Mouse (Mus musculus) erythroblast, adult 5-6 weeks (primary cell): ENCODE data around the gene Hpcal1. TPM values are rescaled to one million over a fixed set of nuclear protein-coding genes. Genes with fewer than 3 reads are reported as not detected.

Source experiments
- ATAC-seq: replicated peaks from 2 replicates; pipeline ENCODE4 v1.8.0; 2016; ENCODE audit warnings: moderate number of reproducible peaks, mild to moderate bottlenecking, moderate TSS enrichment, inconsistent platforms; ENCODE audit not compliant: poor library complexity, low FRiP score, severe bottlenecking
- total RNA-seq, 2 experiments: library from RNA; stranded (forward) in 1 of 2; stranded (reverse) in 1 of 2; fragments of 150-400 nt in 1 of 2; fragments of 200-764, 138-1000 nt in 1 of 2; gene quantifications; 2 replicates each; pipeline versions ENCODE4 v1.2.3 to v1.2.4; 2015 to 2017; ENCODE audit warnings: low replicate concordance in 2 of 2

Gene Hpcal1
- total RNA-seq (2015; ENCODE audit: low replicate concordance) (23.8 and 30.3 TPM in 2 replicates), total RNA-seq (2017; ENCODE audit: low replicate concordance) (4.3 and 7.4 TPM in 2 replicates)

DNA sequence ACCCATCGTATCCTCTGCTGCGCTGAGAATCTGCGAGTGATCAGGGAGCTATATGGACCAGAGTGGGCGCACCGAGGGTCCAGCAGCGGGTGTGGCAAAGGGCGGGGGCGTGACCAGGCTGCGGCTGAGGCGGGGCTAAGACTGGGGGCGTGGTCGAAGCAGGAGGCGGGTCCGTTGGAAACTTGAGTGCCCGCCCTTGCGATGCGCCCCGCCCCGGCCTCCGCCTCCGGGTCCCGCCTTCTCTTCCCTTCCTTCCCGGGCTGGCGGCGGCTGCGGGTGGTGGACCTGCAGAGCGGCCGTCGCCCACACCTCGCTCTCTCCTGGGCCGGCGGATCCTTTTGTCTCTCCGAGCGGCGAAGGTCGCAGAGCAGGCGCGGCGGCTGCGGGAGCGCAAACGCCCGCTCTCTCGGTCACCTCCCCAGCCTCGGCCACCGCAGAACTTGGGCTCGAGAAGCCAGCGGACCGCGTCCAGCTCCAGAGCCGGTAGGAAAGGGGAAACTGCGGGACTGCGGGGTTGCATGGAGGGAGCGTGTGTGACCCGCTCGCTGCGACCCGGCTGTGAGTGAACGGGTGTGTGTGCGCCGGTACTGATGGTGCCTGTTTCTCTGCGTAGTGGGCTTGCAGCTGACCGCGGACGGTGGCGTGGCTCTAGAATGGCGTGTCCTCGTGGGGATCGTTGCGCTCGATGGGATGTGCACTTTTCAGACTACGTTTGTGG is at the start of gene Hpcal1:
TSS of gene Hpcal1 (plus strand) at position 293 of the 718 bp plus-strand sequence.
- ATAC-seq, result peak; percentile 86

DNA sequence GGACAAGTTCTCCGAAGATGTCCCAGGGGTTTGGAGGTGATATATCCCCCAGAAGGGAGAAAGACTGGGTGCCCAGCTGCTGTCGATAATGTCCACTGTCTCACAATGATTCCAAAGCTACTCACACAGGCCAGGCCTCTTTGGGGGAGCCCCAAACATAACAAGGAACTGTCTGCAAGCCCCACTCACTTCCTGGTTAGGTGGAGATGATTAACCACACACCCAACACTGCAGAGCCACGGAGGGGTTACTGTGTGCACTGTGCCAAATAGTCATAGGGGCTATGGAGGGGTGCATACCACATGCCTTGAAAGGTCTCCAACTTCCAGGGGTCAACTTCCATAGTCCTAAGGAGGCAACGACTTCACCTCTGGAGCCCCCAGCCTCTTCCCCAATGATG is 49.4 kb upstream of the Hpcal1 start:
- ATAC-seq, result no peak

DNA sequence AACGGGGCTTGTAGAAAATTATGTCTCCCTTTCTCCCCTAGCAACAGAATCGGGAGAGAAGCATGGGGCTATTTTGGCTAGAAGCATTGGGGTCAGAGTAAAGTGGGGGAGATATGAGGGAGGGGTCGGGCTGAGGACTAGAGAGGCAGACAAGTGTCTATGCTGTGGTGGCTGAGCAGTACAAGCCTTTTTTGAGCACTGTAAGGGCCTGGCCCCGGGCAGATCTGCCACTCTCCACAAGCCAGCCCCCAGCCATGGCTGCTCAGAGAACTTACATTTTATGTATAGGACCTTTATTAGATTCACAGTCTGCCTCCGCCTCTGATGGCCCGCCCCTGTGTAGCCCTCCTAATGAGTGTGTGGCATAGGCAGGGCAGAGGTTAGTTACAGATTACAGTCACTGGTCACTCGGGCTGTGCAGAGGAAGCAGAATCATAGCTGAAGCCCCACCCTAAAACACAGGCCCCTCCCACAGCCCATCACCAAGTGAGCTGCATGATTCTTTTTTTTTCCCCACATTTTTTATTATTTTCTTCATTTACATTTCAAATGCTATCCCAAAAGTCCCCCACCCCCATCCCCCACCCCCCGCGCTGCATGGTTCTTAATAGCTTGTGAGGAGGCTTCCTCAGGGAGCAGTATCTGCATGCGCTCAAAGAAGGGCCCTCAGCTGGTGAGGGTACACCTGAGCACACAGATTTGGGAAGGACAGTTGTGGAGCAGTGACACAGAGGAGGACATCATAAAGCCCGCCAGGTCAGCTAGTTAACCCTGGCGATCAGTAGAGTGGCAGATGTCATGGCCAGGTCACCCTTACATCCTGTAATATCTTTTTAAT is 46.1 kb upstream of the Hpcal1 start:
- ATAC-seq, result no peak; the same call in 1 of the 2 replicates

DNA sequence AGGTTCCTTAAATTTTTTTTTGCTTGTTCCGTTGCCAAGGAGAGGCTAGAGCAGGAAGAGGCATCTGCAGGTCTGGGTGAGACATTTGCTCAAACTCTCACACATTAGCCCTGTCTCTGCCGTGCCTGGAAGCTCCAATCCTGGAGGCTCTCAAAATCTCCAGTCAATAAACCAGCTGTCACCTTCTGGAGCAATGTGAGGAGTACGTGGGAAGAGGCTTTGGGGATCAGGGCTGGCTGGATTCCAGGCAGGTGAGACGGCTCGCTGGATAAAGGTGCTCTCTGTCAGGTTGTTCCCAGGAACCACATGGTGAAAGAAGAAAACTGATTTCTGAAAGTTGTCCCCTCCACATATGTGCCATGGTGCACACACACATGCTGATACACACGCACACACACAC is 44.2 kb upstream of the Hpcal1 start:
- no peak for ATAC-seq

DNA sequence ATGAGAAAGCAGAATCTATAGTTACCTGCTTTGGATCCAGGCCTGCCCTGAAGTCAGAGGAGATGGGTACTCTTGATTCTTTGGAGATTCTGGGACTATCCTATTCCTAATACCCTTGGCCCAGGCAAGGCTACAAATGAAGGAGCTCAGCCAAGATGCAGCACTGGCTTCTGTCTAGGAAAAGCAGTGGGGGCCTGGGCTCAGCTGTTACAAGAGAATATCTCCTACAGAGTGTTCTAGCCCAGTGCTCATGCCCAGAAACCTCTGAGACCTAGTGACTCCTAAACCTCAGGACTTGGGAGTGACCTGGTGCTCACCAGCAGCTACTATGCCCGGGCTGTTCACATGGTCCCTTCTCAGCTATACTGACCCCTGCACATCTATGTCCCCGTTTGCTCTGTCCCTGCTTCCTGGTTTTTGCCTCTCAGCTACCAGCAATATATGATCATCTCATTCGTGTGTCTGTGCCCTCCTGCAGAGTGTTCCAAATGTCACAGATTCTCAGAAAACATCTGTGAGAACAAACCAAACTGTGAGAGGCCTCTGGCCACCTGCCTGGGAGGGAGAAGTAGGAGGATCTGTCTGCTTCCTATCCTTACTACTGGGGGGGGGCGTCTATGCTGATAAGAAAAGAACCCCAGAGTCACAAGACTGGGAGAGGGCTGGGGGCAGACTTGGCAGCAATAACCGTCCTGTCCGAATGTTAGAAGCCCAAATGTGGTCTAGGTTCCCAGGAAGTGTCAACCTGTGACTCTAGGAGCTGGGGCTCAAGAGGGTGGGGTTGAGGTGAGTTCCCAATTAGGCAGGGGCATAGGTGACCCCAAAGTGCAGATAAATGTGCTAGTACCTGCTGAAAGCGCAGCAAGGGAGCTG is 39.2 kb upstream of the Hpcal1 start:
- ATAC-seq, result no peak

DNA sequence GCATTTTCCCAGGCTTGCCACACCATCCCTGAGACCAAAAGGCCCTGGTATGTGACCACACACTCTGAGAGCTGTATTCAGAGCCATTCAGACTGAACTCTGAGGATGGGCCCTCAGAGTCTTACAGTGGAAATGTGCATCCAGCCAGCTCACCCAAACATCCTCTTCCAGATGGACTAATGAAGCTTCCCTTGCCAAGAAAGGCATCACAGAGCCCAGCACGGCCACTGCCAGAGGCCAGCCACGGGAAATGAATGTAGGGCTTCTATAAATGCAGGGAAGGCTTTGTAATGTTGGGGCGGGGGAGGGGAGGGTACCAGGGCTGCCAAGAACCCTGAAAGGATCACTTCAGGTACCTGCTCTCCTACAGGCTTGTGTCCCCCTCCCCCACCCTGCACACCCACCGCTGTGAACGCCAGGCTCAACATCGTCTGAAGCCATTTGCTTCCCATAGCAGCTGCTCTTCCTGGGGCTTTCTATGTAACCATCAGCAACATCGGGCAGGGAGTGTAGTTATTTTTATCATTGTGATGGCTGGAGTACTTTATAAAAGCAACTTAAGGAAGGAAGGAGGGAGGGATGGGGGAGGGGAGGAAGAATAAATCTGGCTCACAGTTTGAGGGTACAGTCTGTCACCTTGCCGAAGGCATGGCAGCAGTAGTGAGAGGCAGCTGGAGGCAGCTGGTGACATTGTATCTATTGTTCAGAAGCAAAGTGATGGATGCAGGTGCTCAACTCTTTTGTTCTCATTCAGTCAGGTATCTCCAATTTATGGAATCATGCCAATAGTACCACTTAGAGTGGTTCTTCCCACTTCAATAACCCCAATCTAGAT is 38.2 kb upstream of the Hpcal1 start:
- no peak for ATAC-seq

DNA sequence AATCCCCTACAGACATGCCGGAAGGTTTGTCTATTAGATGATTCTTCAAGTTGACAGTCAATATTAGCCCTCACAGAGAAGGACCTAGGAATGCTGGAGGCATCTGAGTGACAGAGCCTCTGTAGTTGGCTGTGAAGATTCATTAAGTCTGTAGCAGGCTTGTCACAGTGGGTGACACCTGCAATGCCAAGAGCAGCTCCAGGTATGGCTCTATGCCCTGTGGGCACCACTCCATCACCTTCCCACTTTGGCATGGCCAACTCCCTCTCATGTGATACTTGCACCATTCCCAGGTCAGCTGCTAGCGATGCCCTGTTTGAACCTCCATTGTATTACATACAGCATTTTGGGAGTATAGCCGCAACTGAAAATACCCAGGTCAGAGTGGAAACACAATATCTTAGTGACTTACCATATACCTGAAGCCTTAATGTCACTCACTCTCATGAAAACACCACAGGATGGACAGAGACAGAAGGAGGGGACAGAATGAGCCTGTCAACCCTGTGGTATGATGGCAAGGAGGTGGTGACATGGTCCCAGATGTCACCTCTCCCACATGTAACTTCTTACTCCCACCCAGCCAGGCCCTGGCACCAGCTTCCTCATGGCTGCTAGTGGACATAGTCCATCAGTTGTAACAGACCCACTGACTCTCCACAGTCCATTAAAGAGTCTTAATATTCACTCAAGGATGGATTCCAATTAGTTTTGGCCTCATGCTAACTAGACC is 37.4 kb upstream of the Hpcal1 start:
- ATAC-seq, result no peak

DNA sequence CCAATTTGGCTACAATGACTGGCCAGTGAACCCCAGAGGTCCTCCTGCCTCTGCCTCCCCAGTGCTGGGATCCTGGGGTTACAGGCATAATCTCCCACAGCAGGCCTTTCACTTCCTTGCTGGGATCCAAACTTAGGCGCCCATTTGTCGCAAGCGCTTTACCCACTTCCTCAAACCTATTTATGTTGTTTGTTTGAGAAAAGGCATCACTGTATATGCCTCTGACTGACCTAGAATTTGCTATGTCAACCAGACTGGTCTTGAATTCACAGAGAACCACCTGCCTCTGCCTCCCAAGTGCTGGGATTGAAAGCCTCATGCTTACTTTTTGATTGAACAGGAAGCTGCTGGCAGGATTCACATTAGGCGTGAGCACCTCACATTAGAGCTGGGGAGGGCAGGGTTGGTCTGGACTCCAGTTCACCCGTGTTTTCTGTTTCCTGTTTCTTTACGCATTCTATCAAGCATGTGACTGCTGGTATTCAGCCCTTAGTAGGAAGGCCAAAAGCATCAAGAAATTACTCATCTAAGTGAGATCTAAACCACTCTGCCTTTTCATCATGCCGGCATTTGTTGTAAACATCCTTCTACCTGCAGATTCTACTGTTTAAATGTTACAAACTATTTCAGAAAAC is 33.0 kb upstream of the Hpcal1 start:
- ATAC-seq, result no peak

DNA sequence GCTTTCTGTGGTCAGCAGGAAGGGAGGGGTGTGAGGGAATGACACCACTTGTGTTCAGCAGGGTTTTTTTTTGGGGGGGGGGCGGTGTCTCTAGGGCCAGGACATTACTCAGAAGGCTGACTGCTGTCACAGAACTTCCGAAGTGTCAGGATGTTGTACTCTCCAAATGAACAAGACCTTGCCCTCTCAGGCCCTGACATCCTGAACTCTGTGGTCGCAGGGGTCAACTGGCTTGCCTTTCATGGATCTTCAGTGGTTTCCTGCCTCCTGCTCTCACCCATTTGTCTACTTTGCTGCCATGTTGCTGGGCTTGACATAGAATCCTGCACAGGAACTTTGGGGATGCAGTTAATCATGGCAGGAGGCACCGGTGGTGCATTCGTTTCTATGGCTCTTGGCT is 32.1 kb upstream of the Hpcal1 start:
- ATAC-seq, result no peak

DNA sequence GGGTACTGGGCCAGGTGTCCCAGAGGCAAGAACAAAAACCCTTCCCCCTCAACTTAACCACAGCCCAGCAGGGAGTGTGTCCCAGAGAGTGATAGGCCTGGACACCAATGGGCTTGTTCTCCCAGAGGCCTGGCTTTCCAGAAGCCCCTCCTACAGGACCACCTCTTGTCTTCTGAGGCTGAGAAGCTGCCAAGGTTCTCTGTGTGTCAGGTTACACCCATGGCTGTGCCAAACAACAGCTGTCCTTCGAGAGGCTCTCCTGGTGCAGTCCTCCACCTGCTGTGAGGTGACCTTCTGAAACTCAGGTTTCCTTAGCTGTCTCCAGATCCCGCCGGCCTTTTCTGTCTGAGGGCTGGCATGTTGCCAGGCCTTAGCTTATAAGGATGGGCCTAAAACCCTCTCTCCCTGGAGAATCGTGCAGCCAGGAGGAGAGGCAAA is 29.2 kb upstream of the Hpcal1 start:
- ATAC-seq, result no peak

DNA sequence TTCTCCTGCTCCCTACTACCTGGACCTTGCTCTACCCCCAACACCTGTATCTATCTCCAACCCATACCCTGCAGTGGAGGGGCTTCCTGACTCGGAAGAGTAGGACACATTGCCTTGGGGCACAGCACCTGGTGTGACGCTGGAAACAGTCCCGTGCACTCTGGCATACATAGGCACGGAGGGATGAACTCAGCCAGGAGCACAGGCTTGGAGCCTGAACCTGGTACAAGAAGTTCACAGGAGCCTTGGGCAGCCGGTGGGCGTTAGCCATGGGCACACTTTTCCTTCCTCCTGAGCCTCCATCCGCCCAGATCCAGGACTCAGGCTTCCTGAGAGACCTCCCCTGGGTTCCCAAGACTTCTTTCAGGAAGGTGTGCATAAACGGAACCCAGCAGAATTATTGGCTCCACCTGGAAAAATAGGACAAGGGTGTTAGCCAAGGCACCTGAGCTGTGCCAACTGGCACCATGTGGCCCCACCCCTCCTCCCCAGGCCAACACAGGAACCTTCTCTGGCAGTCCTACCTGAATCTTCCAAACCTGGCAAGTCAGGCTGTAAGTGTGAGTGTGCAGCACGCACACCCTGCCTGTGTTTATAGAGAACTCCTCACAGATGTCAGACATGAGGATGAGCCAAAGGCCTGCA is 26.5 kb upstream of the Hpcal1 start:
- ATAC-seq, result no peak

DNA sequence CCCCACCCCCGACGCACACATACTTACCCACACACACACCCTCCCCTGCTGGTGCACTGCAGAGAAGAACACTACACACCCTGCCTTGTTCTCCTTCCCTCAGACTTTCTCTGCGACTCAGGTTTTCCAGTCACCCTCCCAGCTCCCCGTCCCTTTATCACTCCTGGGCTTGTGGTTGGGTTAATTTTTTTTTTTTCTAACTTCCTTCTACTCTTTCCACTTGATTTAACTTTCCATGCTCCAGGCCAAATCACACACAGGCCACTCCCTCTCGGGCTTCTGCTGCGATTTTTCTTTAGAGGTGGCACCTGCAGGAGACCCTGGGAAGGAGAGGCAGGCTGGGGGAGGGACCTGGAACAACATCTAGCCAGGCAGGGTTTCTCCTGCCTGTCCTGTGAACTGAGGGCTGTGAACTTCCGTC is 24.7 kb upstream of the Hpcal1 start:
- no peak for ATAC-seq

DNA sequence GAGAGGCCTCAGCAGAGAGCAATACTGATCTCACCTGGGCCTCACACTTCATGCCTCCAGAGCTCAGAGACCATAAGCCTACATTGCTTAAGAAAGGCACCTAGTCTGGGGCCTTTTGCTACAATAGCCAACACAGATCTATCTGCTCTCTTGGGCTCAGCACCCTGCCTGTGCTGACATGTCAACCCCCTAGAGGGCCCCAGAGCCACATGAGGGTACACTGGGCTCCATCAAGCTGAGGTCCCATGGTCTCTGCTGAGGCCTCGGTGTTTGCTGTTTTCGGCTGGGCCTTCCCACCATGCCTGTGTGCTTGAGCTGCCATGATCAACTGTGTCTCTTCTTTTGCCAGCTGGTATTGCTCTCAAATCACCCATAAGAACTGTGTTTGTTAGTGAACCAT is 24.0 kb upstream of the Hpcal1 start:
- no peak for ATAC-seq

DNA sequence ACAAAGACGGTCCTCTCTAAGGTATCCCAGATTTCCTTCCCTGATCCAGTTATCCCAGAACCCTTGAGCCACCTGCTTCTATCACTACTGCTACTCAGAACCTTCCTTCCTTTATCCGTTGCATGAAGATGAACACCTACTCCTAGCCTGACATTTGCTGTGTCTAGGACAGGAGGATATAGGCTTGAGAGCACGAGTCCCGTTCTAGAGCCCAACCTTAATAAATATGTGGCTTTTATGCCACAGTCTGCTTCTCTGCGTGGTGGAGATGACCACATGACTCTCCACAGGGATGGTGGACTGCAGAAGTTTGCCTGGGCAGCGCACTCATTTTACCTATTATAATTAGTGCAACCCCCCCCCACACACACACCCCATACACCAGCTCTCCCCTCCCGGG is 16.9 kb upstream of the Hpcal1 start:
- ATAC-seq, result no peak

DNA sequence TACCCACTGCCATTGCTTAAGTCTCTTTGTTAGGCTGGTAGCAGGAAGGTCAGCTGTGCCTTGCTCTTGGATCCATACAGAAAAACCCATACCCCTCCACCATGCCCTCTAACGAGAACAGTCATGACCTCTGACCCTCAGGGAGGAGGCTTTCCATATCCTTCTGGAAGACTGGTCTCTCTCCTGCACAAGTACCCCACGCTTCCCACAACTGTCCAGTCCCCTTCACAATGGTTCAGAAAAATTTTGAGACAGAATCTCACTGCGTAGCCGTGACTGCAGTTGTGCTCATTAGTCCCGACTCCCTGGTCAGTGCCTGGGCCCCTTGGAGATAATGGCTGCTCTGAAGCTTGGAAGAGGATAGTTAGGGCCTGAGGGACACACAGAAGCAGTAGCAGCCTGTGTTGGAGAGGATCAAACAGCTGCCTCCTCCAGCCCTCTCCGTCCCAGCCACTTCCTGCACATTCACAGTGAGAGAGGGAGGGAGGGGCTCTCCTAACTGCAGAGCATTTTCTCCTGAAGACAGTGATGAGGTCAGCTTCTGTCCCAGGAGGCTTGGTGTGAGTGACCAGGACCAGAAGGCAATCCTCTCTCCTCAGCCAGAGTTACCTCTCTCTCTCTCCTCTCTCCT is 16.4 kb upstream of the Hpcal1 start:
- no peak for ATAC-seq

DNA sequence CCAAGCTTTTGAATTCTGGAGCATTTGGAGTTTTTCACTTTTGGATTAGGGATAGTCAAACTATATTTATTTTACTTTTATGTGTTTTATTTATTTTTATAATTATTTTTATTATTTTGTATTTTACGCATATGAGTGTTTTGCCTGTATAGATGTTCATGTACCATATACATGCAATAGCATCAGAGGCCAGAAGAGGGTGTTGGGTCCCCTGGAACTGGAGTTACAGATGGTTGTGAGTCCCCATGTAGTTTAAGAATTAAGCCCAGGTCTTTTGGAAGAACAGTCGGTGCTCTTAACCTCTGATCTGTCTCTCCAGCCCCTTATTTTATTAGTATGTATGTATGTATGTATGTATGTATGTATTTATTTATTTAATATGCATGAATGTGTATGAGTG is 12.9 kb upstream of the Hpcal1 start:
- no peak for ATAC-seq

DNA sequence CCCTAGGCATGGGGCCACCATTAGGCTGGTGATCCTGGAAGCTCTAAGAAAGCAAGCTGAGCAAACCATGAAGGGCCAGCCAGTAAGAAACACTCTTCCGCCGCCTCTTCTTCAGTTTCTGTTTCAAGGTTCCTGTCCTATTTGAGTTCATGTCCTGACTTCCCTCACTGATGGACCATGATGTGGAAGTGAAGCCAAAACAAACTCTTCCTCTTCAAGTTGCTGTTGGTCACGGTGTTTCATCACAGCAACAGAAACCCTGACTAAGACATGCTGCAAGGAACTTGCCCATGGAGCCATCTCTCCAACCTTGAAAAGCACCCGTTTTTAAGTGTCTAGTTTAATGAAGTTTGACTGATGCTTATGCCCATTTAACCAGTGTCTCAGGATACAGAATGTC is 11.1 kb upstream of the Hpcal1 start:
- ATAC-seq, result no peak
